Mouse (Mus musculus) lung, adult 2 months (tissue): ENCODE measurements around the gene Cdiptos. TPM values are rescaled to one million over a fixed set of nuclear protein-coding genes. Genes with fewer than 3 reads are reported as not detected.

Experiments
- DNase-seq: peaks from one replicate; pipeline ENCODE4 v3.0.0; 2022
- H3K4me1 ChIP-seq: fragments of 200-500 bp; 2 replicates; pipeline ENCODE4 v1.6.1; 2011; ENCODE audit warnings: low read length; ENCODE audit not compliant: control insufficient read depth, insufficient read depth
- H3K4me3 ChIP-seq: fragments of 200-500 bp; replicated peaks from 2 replicates; pipeline ENCODE3; 2011; ENCODE audit warnings: low read depth, mild to moderate bottlenecking, control low read depth, low read length; ENCODE audit errors: extremely low read depth
- CTCF ChIP-seq: fragments of 200-500 bp; IDR thresholded peaks from 2 replicates; pipeline ENCODE4 v1.5.1; 2011; ENCODE audit warnings: mild to moderate bottlenecking, low read length, control low read depth; ENCODE audit not compliant: insufficient read depth
- POLR2A ChIP-seq: fragments of 200-500 bp; IDR thresholded peaks from 2 replicates; pipeline ENCODE4 v1.6.1; 2011; ENCODE audit warnings: low read depth, mild to moderate bottlenecking, control low read depth, low read length, borderline replicate concordance; ENCODE audit errors: extremely low read depth
- WGBS: fragments of 180-500 bp; shearing (Covaris S2); methylation state at CpG from one replicate; pipeline ENCODE4 v1.1.7; 2018; 5-methylcytosine and 5-hydroxymethylcytosine counted together
- polyA plus RNA-seq: library from polyadenylated mRNA; depleted of rRNA; stranded (reverse); fragments of >200 nt; gene quantifications from 2 replicates; pipeline ENCODE4 v1.2.3, GENCODE M21; 2012; rRNA removed

Cdiptos gene
- polyA plus RNA-seq = 2.0 and 3.3 TPM in 2 replicates

GRCm38 (mm10) chr7:126975950-126976866 lies at the start of gene Cdiptos:
Gene Cdiptos, minus strand, starts transcription at chr7:126976098.
- TF ChIP-seq POLR2A (no peak; the same call in 1 of the 2 replicates), CTCF (peak; percentile 87)
- peaks cover 3% of the 10 kb centered on the region for H3K4me1 ChIP-seq
- DNase-seq = peak; percentile 95
- peak within 1 kb of the TSS; percentile 83 for H3K4me3 ChIP-seq
- WGBS = under 1% methylated on average over 55 of the region's 55 CpGs

GRCm38 (mm10) chr7:127024755-127025555 lies 49.1 kb upstream of the Cdiptos start:
- H3K4me1 ChIP-seq = peaks cover 10% of the 10 kb centered on the region; the same call in 1 of the 2 replicates
- peak; percentile 80 for DNase-seq
- WGBS = 3% methylated on average over 30 of the region's 30 CpGs
- peak overlapping the region; percentile 73 for H3K4me3 ChIP-seq
- TF ChIP-seq CTCF (peak; percentile 79), POLR2A (peak; percentile 42; the same call in 1 of the 2 replicates)

- DNase-seq = no peak
- peaks cover 10% of the 10 kb centered on the region; the same call in 1 of the 2 replicates for H3K4me1 ChIP-seq
- TF ChIP-seq POLR2A = no peak
- no peak for TF ChIP-seq CTCF
- WGBS = 33% methylated on average over 19 of the region's 19 CpGs
- H3K4me3 ChIP-seq = no peak overlapping the region
Observed at GRCm38 (mm10) chr7:127023896-127024690, 48.2 kb upstream of the Cdiptos start.

GRCm38 (mm10) chr7:127023272-127023691 lies 47.4 kb upstream of the Cdiptos start:
- WGBS = 73% methylated on average over 13 of the region's 13 CpGs
- TF ChIP-seq POLR2A (no peak), CTCF (no peak)
- Histone ChIP-seq H3K4me3 (no peak overlapping the region), H3K4me1 (peaks cover 10% of the 10 kb centered on the region; the same call in 1 of the 2 replicates)
- no peak for DNase-seq

GRCm38 (mm10) chr7:127022528-127023271 lies 46.8 kb upstream of the Cdiptos start:
- no peak overlapping the region for H3K4me3 ChIP-seq
- TF ChIP-seq CTCF (no peak), POLR2A (no peak)
- WGBS = 74% methylated on average over 7 of the region's 7 CpGs
- DNase-seq = no peak
- H3K4me1 ChIP-seq = peaks cover 7% of the 10 kb centered on the region; the same call in 1 of the 2 replicates

- H3K4me3 ChIP-seq = no peak overlapping the region
- no peak for DNase-seq
- TF ChIP-seq POLR2A (no peak), CTCF (no peak)
- peaks cover 10% of the 10 kb centered on the region; the same call in 1 of the 2 replicates for H3K4me1 ChIP-seq
- 55% methylated on average over 5 of the region's 5 CpGs for WGBS
Observed at GRCm38 (mm10) chr7:127021563-127022527, 45.9 kb upstream of the Cdiptos start.

GRCm38 (mm10) chr7:127020901-127021562 lies 45.1 kb upstream of the Cdiptos start, which contains the start of the genes Gm42742 and Prrt2:
Gene Gm42742, minus strand, starts transcription at chr7:127021097.
Gene Prrt2, minus strand, starts transcription at chr7:127021211.
- TF ChIP-seq CTCF = no peak
- peak; percentile 34; the same call in 1 of the 2 replicates for TF ChIP-seq POLR2A
- WGBS = 7% methylated on average over 36 of the region's 37 CpGs
- peaks cover 11% of the 10 kb centered on the region; the same call in 1 of the 2 replicates for H3K4me1 ChIP-seq
- DNase-seq = no peak
- H3K4me3 ChIP-seq = peak within 1 kb of the TSS; percentile 45
